Mouse (Mus musculus) hindbrain, embryonic 10.5 days (tissue): ENCODE measurements around the gene Ctnna2. TPM values are rescaled to one million over a fixed set of nuclear protein-coding genes. Genes with fewer than 3 reads are reported as not detected.

Experiments used
- DNase-seq: peaks from one replicate; pipeline ENCODE4 v3.0.0-alpha.2; 2017; ENCODE audit warnings: low spot score
- H3K27ac ChIP-seq: fragments of 300-500 bp; sonication (generic); 2 replicates; pipeline ENCODE4 v1.5.1; 2016; ENCODE audit warnings: mild to moderate bottlenecking, moderate library complexity
- H3K27me3 ChIP-seq: fragments of 300-500 bp; sonication (generic); 2 replicates; pipeline ENCODE4 v1.6.1; 2016; ENCODE audit warnings: mild to moderate bottlenecking; ENCODE audit not compliant: poor library complexity, insufficient read depth, severe bottlenecking
- H3K36me3 ChIP-seq: fragments of 300-500 bp; sonication (generic); 2 replicates; pipeline ENCODE4 v1.6.1; 2016; ENCODE audit warnings: mild to moderate bottlenecking, moderate library complexity
- H3K4me1 ChIP-seq: fragments of 300-500 bp; sonication (generic); replicated peaks from 2 replicates; pipeline ENCODE4 v1.6.1; 2016; ENCODE audit warnings: mild to moderate bottlenecking
- H3K4me3 ChIP-seq: fragments of 300-500 bp; sonication (generic); 2 replicates; pipeline ENCODE4 v1.5.1; 2016; ENCODE audit warnings: mild to moderate bottlenecking, moderate library complexity
- H3K9me3 ChIP-seq: fragments of 300-500 bp; sonication (generic); 2 replicates; pipeline ENCODE4 v1.6.1; 2016; ENCODE audit warnings: mild to moderate bottlenecking, moderate library complexity
- WGBS: fragments of 180-500 bp; shearing (Covaris S2); methylation state at CpG from one replicate; pipeline ENCODE4 v1.1.7; 2016; 5-methylcytosine and 5-hydroxymethylcytosine counted together
- polyA plus RNA-seq: library from polyadenylated mRNA; unstranded; fragments of >200 nt; fragmentation: Nextera tagmentation; extraction: Ambion mirVana; gene quantifications from 2 replicates; pipeline ENCODE4 v1.2.1, GENCODE M21; 2016

The Ctnna2 gene
- polyA plus RNA-seq, 1 experiment from 2014 or later, result 42.5 TPM

DNA sequence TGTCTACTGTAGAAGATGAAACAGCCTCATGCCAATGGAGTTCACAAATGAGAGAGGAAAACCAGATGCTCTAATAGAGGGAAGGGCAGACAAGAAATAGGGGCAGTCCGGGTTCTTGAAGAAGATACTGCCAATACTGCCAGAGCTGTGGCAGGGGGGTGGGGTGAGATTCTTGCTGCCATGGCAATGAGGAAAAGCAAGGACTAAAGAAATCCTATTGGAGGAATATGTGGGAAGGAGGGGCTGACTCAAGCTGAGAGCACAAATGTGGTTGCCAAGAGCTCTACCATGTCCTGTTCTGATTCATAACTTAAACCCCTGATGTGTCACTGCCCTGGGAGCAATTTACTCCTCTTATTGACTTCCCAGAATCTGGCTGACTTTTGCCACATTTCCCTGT is 878.5 kb downstream of the Ctnna2 start:
- H3K4me3 ChIP-seq, result no peak overlapping the region
- no peaks in the 10 kb centered on the region for H3K9me3 ChIP-seq
- WGBS, result 31% methylated on average over 1 of the region's 1 CpGs
- H3K36me3 ChIP-seq, result no peaks in the 10 kb centered on the region
- no peak for DNase-seq
- H3K27me3 ChIP-seq, result no peaks in the 10 kb centered on the region
- peaks cover 5% of the 10 kb centered on the region; the same call in 1 of the 2 replicates for H3K4me1 ChIP-seq
- no peak overlapping the region for H3K27ac ChIP-seq

DNA sequence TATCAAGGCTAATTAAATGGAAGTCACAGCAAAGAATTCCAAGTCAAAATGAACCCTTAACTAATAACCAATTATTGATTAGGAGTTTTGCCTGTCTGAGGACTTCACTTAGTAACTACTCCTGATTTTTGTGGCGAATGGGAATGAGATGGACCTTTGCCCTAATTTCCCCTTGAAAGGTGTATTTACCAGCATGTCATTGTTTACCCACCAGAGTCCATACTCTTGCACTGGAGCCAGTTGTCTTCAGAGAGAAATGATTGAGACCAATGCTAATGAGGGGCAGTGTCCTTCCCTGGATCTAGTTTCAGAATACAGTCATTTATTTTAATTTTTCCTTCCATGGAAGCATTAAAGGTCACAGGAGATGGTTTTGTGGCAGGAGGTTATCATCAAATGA is 881.0 kb downstream of the Ctnna2 start:
- H3K27me3 ChIP-seq, result no peaks in the 10 kb centered on the region
- DNase-seq, result no peak
- H3K4me1 ChIP-seq, result peaks cover 5% of the 10 kb centered on the region; the same call in 1 of the 2 replicates
- H3K4me3 ChIP-seq, result no peak overlapping the region
- no peaks in the 10 kb centered on the region for H3K9me3 ChIP-seq
- 94% methylated on average over 1 of the region's 1 CpGs for WGBS
- H3K27ac ChIP-seq, result no peak overlapping the region
- H3K36me3 ChIP-seq, result no peaks in the 10 kb centered on the region

DNA sequence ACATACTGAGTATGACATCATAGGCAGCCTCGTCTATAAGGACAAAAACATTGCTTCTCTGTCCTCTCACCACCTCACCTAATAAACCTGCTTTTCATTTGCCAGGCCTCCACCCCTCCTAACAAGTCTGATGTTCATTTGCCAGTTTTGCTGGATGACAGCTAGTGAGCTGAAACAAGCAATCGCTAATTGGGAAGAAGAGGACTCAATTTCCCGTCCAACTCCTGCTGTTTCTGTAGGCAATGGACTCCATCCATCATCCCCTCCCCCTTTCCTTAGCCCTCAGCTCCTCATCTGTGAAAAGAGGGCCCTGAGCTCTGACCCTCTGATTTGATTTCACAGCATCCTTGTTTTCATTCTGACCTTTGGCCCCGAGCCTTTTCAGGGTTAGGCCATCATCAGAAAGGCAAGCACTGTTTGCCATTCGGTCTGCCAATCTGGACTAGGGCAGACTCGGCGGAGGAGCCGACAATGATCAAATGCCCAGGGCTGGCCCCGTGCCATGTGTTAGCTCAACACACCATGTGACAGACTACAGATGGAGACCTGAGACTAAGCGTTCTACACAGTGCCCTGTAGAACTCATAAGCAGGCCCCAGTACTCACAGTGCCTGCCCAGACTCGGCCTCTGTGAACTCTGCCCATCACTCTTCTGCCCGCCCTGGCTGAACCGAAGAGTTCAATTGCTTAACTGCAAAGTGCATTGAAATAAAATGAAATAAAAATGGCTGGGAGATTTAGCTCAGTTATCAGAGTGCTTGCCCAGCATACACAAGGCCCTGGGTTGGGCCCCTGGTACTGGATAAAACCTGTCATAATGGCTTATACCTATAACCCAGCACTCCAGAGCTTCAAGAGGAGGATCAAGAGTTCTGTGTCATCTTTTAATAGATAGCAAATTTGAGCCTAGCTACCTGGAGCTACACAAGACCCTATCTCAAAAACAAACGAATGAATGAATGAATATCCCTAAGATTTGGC is 903.8 kb downstream of the Ctnna2 start:
- no peaks in the 10 kb centered on the region for H3K36me3 ChIP-seq
- H3K4me1 ChIP-seq, result peaks cover 17% of the 10 kb centered on the region
- H3K9me3 ChIP-seq, result no peaks in the 10 kb centered on the region
- 32% methylated on average over 14 of the region's 14 CpGs for whole genome bisulfite sequencing
- H3K27me3 ChIP-seq, result peaks cover 16% of the 10 kb centered on the region; the same call in 1 of the 2 replicates
- peak overlapping the region; percentile 12; the same call in 1 of the 2 replicates for H3K27ac ChIP-seq
- H3K4me3 ChIP-seq, result no peak overlapping the region
- DNase-seq, result peak; percentile 84

DNA sequence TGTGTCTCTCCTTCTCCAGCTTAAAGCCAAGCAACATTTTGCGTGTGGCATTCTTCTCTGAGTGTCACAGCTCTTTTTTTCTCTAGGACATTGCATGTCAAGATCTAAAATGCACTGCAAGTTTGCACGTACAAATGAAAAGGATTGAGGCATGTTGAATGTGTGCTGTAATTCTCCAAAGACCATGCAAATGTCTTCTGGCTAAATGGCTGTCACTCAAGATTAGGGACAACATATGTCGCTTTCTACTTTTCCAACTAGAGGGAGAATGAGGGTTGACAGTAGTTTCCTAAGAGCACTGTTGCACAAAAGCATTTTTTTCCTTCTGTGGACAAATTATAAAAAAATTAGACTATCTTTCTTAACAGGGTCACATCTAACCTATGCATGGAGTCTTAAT is 909.9 kb downstream of the Ctnna2 start:
- Histone ChIP-seq H3K27me3 (peaks cover 6% of the 10 kb centered on the region; the same call in 1 of the 2 replicates), H3K4me3 (no peak overlapping the region), H3K9me3 (no peaks in the 10 kb centered on the region), H3K4me1 (peaks cover 6% of the 10 kb centered on the region; the same call in 1 of the 2 replicates), H3K27ac (no peak overlapping the region), H3K36me3 (no peaks in the 10 kb centered on the region)
- WGBS, result 47% methylated on average over 3 of the region's 3 CpGs
- no peak for DNase-seq

DNA sequence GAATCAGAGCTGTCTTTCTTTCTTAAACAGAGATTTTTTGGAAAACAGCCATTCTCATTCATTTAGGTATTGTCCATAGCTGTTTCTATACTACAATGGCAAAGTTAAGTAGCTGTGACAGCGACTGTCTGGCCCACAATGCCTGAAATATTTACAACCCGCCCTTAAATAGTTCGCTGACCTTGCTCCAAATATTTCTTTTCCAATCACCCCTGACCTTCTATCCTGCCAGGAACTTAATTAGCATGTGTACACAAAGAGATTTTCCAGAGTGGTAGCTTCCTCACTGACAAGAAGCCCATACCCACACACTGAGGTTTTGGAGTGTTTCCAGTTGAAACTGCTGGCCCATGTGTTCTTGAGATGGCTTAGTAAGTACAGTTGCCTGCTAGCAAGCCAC is 928.8 kb downstream of the Ctnna2 start:
- peak; percentile 41 for DNase-seq
- H3K4me3 ChIP-seq, result no peak overlapping the region
- H3K27ac ChIP-seq, result peak overlapping the region; percentile 60
- no peaks in the 10 kb centered on the region for H3K9me3 ChIP-seq
- WGBS, result 27% methylated on average over 3 of the region's 3 CpGs
- no peaks in the 10 kb centered on the region for H3K36me3 ChIP-seq
- H3K27me3 ChIP-seq, result no peaks in the 10 kb centered on the region
- H3K4me1 ChIP-seq, result peaks cover 46% of the 10 kb centered on the region

DNA sequence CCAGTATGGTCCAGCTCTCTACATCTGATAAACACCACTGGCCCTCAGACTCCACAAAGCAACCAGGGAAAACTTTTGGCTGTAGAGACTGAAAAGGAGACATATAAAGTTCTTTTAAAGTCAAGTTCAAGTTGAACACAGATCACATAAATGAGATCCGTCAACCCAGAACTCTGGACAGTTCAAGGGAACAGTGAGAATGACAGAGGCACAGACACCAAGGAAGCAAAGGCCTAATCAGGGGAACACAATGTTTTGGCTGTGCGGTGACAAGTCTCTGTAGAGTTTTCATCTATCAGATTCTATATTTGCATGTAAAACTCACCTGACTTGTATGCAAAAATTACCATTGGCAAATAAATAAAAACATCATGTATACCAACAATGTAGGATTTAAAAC is 929.3 kb downstream of the Ctnna2 start:
- Histone ChIP-seq H3K4me3 (no peak overlapping the region), H3K4me1 (peaks cover 46% of the 10 kb centered on the region), H3K27me3 (no peaks in the 10 kb centered on the region), H3K9me3 (no peaks in the 10 kb centered on the region), H3K36me3 (no peaks in the 10 kb centered on the region), H3K27ac (peak overlapping the region; percentile 60)
- no peak for DNase-seq
- WGBS, result 65% methylated on average over 2 of the region's 2 CpGs

DNA sequence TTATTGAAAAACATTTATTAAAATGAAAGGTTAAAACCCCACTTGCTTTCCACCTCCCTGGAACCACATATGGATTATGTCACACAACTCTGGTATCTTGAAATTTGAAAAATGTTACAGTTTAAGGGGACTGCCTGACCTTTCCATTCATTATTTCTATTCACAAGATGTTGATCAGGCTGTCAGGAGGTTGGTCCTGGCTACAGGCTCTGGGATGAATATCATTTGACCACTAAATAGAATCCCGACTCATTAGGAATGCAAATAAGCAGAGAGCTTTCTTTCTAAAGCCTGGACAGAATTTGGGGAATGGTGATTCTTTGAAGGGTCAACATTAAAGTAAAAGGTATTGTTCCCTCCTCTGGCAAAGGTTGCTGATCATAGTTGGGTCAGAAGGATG is 931.9 kb downstream of the Ctnna2 start:
- 38% methylated on average over 1 of the region's 1 CpGs for WGBS
- Histone ChIP-seq H3K27ac (no peak overlapping the region), H3K9me3 (no peaks in the 10 kb centered on the region), H3K36me3 (no peaks in the 10 kb centered on the region), H3K4me3 (no peak overlapping the region), H3K27me3 (no peaks in the 10 kb centered on the region), H3K4me1 (peaks cover 58% of the 10 kb centered on the region)
- DNase-seq, result no peak

DNA sequence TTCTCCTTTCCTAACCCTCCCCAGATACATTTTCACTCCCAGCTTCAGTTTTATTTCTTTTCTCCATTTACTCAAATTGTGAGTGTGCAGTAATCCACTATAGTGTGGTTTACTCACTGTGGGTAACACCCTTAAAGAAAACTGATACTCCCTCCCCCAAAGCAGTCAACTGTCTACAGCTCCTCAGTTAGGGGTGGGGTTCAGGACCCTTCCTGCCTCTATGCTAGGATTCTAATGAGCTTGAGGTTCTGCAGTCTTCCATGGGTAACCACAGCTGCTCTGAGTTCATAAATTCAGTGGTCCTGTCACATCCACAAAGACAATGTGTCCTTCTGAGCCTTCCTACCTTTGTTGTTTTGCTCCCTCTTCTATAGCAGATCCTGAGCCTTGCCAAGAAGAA is 954.4 kb downstream of the Ctnna2 start:
- DNase-seq, result no peak
- no peaks in the 10 kb centered on the region for H3K36me3 ChIP-seq
- no peaks in the 10 kb centered on the region for H3K27me3 ChIP-seq
- H3K27ac ChIP-seq, result no peak overlapping the region
- no peaks in the 10 kb centered on the region for H3K9me3 ChIP-seq
- H3K4me1 ChIP-seq, result no peaks in the 10 kb centered on the region
- no peak overlapping the region for H3K4me3 ChIP-seq

DNA sequence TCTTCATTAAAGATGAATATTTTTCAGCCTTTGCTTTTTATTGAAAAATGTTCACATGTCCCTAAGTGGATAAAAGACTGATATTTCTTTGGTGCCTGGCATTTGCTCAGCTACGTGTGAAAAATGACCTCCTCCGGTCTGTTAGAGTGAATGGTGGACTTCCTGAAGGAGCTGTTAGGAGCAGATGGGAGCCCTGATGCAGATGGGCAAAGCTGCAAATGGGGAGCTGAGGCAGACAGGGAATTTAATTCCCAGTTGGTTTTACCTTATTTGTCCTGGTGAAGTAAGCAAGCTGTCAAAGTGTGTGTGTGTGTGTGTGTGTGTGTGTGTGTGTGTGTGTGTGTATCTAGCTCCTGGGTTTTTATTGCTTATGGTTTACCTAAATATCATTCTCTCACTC is 966.3 kb downstream of the Ctnna2 start:
- H3K27ac ChIP-seq, result no peak overlapping the region
- H3K36me3 ChIP-seq, result no peaks in the 10 kb centered on the region
- no peaks in the 10 kb centered on the region for H3K9me3 ChIP-seq
- no peaks in the 10 kb centered on the region for H3K27me3 ChIP-seq
- peak; percentile 2 for DNase-seq
- no peaks in the 10 kb centered on the region for H3K4me1 ChIP-seq
- no peak overlapping the region for H3K4me3 ChIP-seq
- WGBS, result 74% methylated on average over 2 of the region's 2 CpGs

DNA sequence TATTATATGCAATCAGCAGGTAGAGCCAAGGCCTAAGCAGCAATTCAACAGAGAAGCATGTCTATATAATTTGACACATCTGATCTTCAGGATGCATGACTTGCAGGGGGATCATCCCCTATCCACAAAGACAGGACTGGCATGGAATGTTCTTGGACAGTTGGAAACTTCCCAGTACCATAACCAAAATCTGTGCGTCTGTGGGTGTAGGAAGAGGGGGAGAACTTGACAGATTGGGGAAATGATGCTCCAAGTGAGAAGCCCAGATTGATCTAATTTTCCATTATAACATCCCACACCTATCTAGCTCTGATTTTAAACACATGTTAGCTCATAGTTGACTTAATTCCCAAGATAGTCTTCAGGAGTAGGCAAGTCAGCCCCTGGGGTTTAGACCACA is 968.5 kb downstream of the Ctnna2 start:
- no peak overlapping the region for H3K27ac ChIP-seq
- WGBS, result 93% methylated on average over 1 of the region's 1 CpGs
- no peaks in the 10 kb centered on the region for H3K4me1 ChIP-seq
- H3K4me3 ChIP-seq, result no peak overlapping the region
- H3K36me3 ChIP-seq, result no peaks in the 10 kb centered on the region
- H3K9me3 ChIP-seq, result no peaks in the 10 kb centered on the region
- no peak for DNase-seq
- H3K27me3 ChIP-seq, result no peaks in the 10 kb centered on the region

DNA sequence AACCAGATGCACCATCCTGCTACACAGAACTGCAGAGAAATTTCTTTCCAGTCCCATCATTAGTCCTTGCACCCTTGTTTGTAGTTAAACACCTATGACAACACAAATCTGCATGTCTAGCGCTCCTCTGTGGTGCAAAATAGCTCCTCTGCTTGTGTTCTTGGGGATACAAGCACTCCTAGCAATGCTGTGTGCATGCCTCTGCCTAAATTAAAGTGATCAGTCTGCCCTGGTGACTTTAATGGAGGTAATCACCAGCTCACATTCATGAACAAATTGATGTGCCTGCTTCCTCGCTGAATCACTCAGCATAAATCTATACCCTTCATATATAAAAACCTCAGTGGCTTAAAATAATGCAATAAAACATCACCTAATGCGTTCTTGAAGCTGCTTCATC is 987.4 kb downstream of the Ctnna2 start:
- WGBS, result 78% methylated on average over 3 of the region's 3 CpGs
- H3K9me3 ChIP-seq, result no peaks in the 10 kb centered on the region
- DNase-seq, result no peak
- H3K27ac ChIP-seq, result no peak overlapping the region
- no peak overlapping the region for H3K4me3 ChIP-seq
- no peaks in the 10 kb centered on the region for H3K4me1 ChIP-seq
- H3K36me3 ChIP-seq, result no peaks in the 10 kb centered on the region
- H3K27me3 ChIP-seq, result no peaks in the 10 kb centered on the region

DNA sequence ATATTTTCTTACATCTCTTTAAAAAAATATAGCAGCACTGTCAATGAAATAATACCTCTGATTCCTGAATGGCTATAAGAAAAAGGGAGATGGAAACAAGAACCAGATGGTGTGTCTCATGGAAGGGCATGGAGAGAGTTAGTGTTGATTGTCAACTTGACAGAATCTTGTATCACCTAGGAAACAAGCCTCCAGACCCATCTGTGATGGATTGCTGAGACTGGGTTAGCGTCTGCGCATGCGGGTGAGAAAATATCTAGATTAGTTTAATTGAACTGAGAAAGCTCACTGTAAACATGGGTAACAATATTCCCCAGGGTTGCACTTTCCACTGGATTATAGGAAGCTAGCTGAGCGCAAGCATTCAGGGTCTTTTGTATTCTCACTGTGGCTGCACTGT is 994.7 kb downstream of the Ctnna2 start:
- no peak overlapping the region for H3K27ac ChIP-seq
- H3K4me1 ChIP-seq, result no peaks in the 10 kb centered on the region
- WGBS, result 82% methylated on average over 4 of the region's 4 CpGs
- no peaks in the 10 kb centered on the region for H3K9me3 ChIP-seq
- DNase-seq, result no peak
- H3K4me3 ChIP-seq, result no peak overlapping the region
- H3K27me3 ChIP-seq, result no peaks in the 10 kb centered on the region
- no peaks in the 10 kb centered on the region for H3K36me3 ChIP-seq

DNA sequence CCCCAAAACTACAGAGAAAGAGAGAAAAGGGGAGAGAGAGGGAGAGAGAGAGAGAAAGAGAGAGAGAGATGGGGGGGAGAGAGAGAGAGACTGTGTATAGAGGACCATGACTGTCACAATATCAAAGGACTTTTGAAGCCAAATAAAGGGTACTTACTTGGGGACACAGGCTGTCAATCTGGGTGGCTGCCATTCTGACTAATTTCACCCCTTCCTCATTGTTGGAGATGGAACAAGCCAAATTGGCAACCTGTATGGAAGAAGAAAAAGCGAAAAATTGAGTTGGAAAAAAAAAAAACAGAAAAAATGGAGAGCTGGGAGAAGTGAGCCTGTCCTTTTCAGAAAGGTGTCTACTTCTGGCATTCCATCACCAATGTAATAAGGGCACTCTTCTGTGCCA is 997.8 kb downstream of the Ctnna2 start:
- no peak overlapping the region for H3K4me3 ChIP-seq
- no peaks in the 10 kb centered on the region for H3K27me3 ChIP-seq
- no peak for DNase-seq
- no peaks in the 10 kb centered on the region for H3K9me3 ChIP-seq
- WGBS, result 88% methylated on average over 1 of the region's 1 CpGs
- no peaks in the 10 kb centered on the region for H3K36me3 ChIP-seq
- peaks cover 8% of the 10 kb centered on the region; the same call in 1 of the 2 replicates for H3K4me1 ChIP-seq
- H3K27ac ChIP-seq, result no peak overlapping the region
